Mouse (Mus musculus): ENCODE data around the gene Lkaaear1. TPM values are rescaled to one million over a fixed set of nuclear protein-coding genes. Genes with fewer than 3 reads are reported as not detected.

Gene Lkaaear1
- polyA plus RNA-seq, 1 experiment from 2014 or later, result not detected

- Histone ChIP-seq H3K4me2 (ENCODE audit: low read length) (no peak within 1 kb of the TSS), H3K36me3 (ENCODE audit: control insufficient read depth, insufficient read depth, low read length) (peaks cover 47% of the 10 kb centered on the region), H3K4me3 (ENCODE audit: control insufficient read depth in 1 of 2, insufficient read depth in 1 of 2, low read depth in 1 of 2, low read length in 2 of 2) (no peak within 1 kb of the TSS), H3K9me3 (ENCODE audit: control insufficient read depth, low read length) (no peaks in the 10 kb centered on the region), H3K27ac (replicated peaks in 1 of 2; ENCODE audit: control insufficient read depth in 1 of 2, insufficient read depth in 1 of 2, low read depth in 2 of 2, low read length in 2 of 2) (no peak within 1 kb of the TSS), H3K27me3 (ENCODE audit: control insufficient read depth, insufficient read depth, low read length) (no peaks in the 10 kb centered on the region), H3K9ac (ENCODE audit: low read length) (no peak within 1 kb of the TSS), H3K4me1 (ENCODE audit: control insufficient read depth in 2 of 2, insufficient read depth in 2 of 2, low read length in 2 of 2) (peaks cover 4 to 14% of the 10 kb centered on the region in 2 experiments; a peak in 1 of 4 replicates)
- 69% methylated on average over 3 of the region's 3 CpGs for WGBS
- ATAC-seq (ENCODE audit: insufficient number of reproducible peaks, insufficient read depth, low FRiP score, low read depth), result no peak
Observed at GRCm38 (mm10) chr2:181656734-181657133, 41.5 kb downstream of the Lkaaear1 start, which contains the start of gene Gm29797. TSS of gene Gm29797 (plus strand) at chr2:181657034.

GRCm38 (mm10) chr2:181653523-181653922, 44.7 kb downstream of the Lkaaear1 start:
- Histone ChIP-seq H3K9me3 (ENCODE audit: control insufficient read depth, low read length) (no peaks in the 10 kb centered on the region), H3K27ac (replicated peaks in 1 of 2; ENCODE audit: control insufficient read depth in 1 of 2, insufficient read depth in 1 of 2, low read depth in 2 of 2, low read length in 2 of 2) (no peak overlapping the region), H3K27me3 (ENCODE audit: control insufficient read depth, insufficient read depth, low read length) (no peaks in the 10 kb centered on the region), H3K4me2 (ENCODE audit: low read length) (no peak overlapping the region), H3K36me3 (ENCODE audit: control insufficient read depth, insufficient read depth, low read length) (peaks cover 79% of the 10 kb centered on the region), H3K4me1 (ENCODE audit: control insufficient read depth in 2 of 2, insufficient read depth in 2 of 2, low read length in 2 of 2) (peaks cover 4 to 9% of the 10 kb centered on the region in 2 experiments; a peak in 1 of 4 replicates), H3K4me3 (ENCODE audit: control insufficient read depth in 1 of 2, insufficient read depth in 1 of 2, low read depth in 1 of 2, low read length in 2 of 2) (no peak overlapping the region), H3K9ac (ENCODE audit: low read length) (no peak overlapping the region)
- WGBS, result 80% methylated on average over 1 of the region's 1 CpGs
- ATAC-seq (ENCODE audit: insufficient number of reproducible peaks, insufficient read depth, low FRiP score, low read depth), result no peak

- peaks cover 84% of the 10 kb centered on the region for H3K36me3 ChIP-seq (ENCODE audit: control insufficient read depth, insufficient read depth, low read length)
- no peaks in the 10 kb centered on the region for H3K27me3 ChIP-seq (ENCODE audit: control insufficient read depth, insufficient read depth, low read length)
- no peak overlapping the region for H3K9ac ChIP-seq (ENCODE audit: low read length)
- H3K4me2 ChIP-seq (ENCODE audit: low read length), result no peak overlapping the region
- no peak overlapping the region for H3K27ac ChIP-seq (replicated peaks in 1 of 2; ENCODE audit: control insufficient read depth in 1 of 2, insufficient read depth in 1 of 2, low read depth in 2 of 2, low read length in 2 of 2)
- ATAC-seq (ENCODE audit: insufficient number of reproducible peaks, insufficient read depth, low FRiP score, low read depth), result no peak
- H3K4me1 ChIP-seq (ENCODE audit: control insufficient read depth in 2 of 2, insufficient read depth in 2 of 2, low read length in 2 of 2), result peaks cover 4 to 9% of the 10 kb centered on the region in 2 experiments; a peak in 1 of 4 replicates
- H3K4me3 ChIP-seq (ENCODE audit: control insufficient read depth in 1 of 2, insufficient read depth in 1 of 2, low read depth in 1 of 2, low read length in 2 of 2), result no peak overlapping the region
- no peaks in the 10 kb centered on the region for H3K9me3 ChIP-seq (ENCODE audit: control insufficient read depth, low read length)
Observed at GRCm38 (mm10) chr2:181653065-181653464, 45.2 kb downstream of the Lkaaear1 start.

GRCm38 (mm10) chr2:181648926-181649325, 49.3 kb downstream of the Lkaaear1 start:
- 91% methylated on average over 10 of the region's 10 CpGs for WGBS
- Histone ChIP-seq H3K9me3 (ENCODE audit: control insufficient read depth, low read length) (no peaks in the 10 kb centered on the region), H3K4me1 (ENCODE audit: control insufficient read depth in 2 of 2, insufficient read depth in 2 of 2, low read length in 2 of 2) (peaks cover 2 to 3% of the 10 kb centered on the region in 2 experiments; a peak in 1 of 4 replicates), H3K36me3 (ENCODE audit: control insufficient read depth, insufficient read depth, low read length) (peaks cover 98% of the 10 kb centered on the region), H3K27ac (replicated peaks in 1 of 2; ENCODE audit: control insufficient read depth in 1 of 2, insufficient read depth in 1 of 2, low read depth in 2 of 2, low read length in 2 of 2) (no peak overlapping the region), H3K4me3 (ENCODE audit: control insufficient read depth in 1 of 2, insufficient read depth in 1 of 2, low read depth in 1 of 2, low read length in 2 of 2) (no peak overlapping the region), H3K4me2 (ENCODE audit: low read length) (no peak overlapping the region), H3K27me3 (ENCODE audit: control insufficient read depth, insufficient read depth, low read length) (no peaks in the 10 kb centered on the region), H3K9ac (ENCODE audit: low read length) (no peak overlapping the region)
- ATAC-seq (ENCODE audit: insufficient number of reproducible peaks, insufficient read depth, low FRiP score, low read depth), result no peak

Other genes starting within 250 kb of the Lkaaear1 start
- 8.8 and 10.6 TPM in 2 replicates for gene Zbtb46, start 239.0 kb downstream of the Lkaaear1 start, polyA plus RNA-seq (2014; fragmentation: Nextera tagmentation; extraction: Ambion mirVana)
- 0.18 and 0.19 TPM in 2 replicates for gene Abhd16b, start 205.2 kb downstream of the Lkaaear1 start, polyA plus RNA-seq (2014; fragmentation: Nextera tagmentation; extraction: Ambion mirVana)
- 128 and 139 TPM in 2 replicates for gene Tpd52l2, start 201.3 kb downstream of the Lkaaear1 start, polyA plus RNA-seq (2014; fragmentation: Nextera tagmentation; extraction: Ambion mirVana)
- gene Dnajc5, start 178.0 kb downstream of the Lkaaear1 start, polyA plus RNA-seq (2014; fragmentation: Nextera tagmentation; extraction: Ambion mirVana), result 69.8 and 81.3 TPM in 2 replicates
- 72.1 and 72.2 TPM in 2 replicates for gene Uckl1, start 113.5 kb downstream of the Lkaaear1 start, polyA plus RNA-seq (2014; fragmentation: Nextera tagmentation; extraction: Ambion mirVana)
- gene Prpf6, start 106.6 kb downstream of the Lkaaear1 start, polyA plus RNA-seq (2014; fragmentation: Nextera tagmentation; extraction: Ambion mirVana), result 41.1 and 43.0 TPM in 2 replicates
- 29.3 and 32.0 TPM in 2 replicates for gene Zfp512b, start 105.6 kb downstream of the Lkaaear1 start, polyA plus RNA-seq (2014; fragmentation: Nextera tagmentation; extraction: Ambion mirVana)
- gene Samd10, start 99.2 kb downstream of the Lkaaear1 start, polyA plus RNA-seq (2014; fragmentation: Nextera tagmentation; extraction: Ambion mirVana), result 13.3 and 14.0 TPM in 2 replicates
- gene Gm29797, start 41.4 kb downstream of the Lkaaear1 start, polyA plus RNA-seq (2014; fragmentation: Nextera tagmentation; extraction: Ambion mirVana), result not detected in 2 replicates
- 44.1 and 49.2 TPM in 2 replicates for gene Sox18, start 26.8 kb downstream of the Lkaaear1 start, polyA plus RNA-seq (2014; fragmentation: Nextera tagmentation; extraction: Ambion mirVana)
- gene Tcea2, start 18.1 kb downstream of the Lkaaear1 start, polyA plus RNA-seq (2014; fragmentation: Nextera tagmentation; extraction: Ambion mirVana), result 20.5 and 21.8 TPM in 2 replicates
- gene Rgs19, start 4.5 kb downstream of the Lkaaear1 start, polyA plus RNA-seq (2014; fragmentation: Nextera tagmentation; extraction: Ambion mirVana), result 42.8 and 44.2 TPM in 2 replicates
- 3.1 and 4.1 TPM in 2 replicates for gene Oprl1, start 16.6 kb upstream of the Lkaaear1 start, polyA plus RNA-seq (2014; fragmentation: Nextera tagmentation; extraction: Ambion mirVana)
- gene Myt1, start 64.9 kb upstream of the Lkaaear1 start, polyA plus RNA-seq (2014; fragmentation: Nextera tagmentation; extraction: Ambion mirVana), result 0.74 TPM in 1 of 2 replicates, not detected in the other
- 29.2 and 32.1 TPM in 2 replicates for gene Pcmtd2, start 139.4 kb upstream of the Lkaaear1 start, polyA plus RNA-seq (2014; fragmentation: Nextera tagmentation; extraction: Ambion mirVana)
- 44.9 and 47.7 TPM in 2 replicates for gene Polr3k, start 165.9 kb upstream of the Lkaaear1 start, polyA plus RNA-seq (2014; fragmentation: Nextera tagmentation; extraction: Ambion mirVana)

Measured in heart, embryonic 14.5 days (tissue).